Mouse (Mus musculus) neural tube, embryonic 15.5 days (tissue): ENCODE measurements around the gene Caskin1. TPM values are rescaled to one million over a fixed set of nuclear protein-coding genes. Genes with fewer than 3 reads are reported as not detected.

Experiments used
- ATAC-seq: fragments of 200-750 bp; cut with Nextera tagmentation; 2 replicates; pipeline ENCODE4 v1.8.0; 2017; ENCODE audit warnings: mild to moderate bottlenecking, moderate TSS enrichment, moderate library complexity; ENCODE audit not compliant: low FRiP score
- H3K27ac ChIP-seq: fragments of 300-500 bp; sonication (generic); replicated peaks from 2 replicates; pipeline ENCODE4 v1.5.1; 2015; ENCODE audit warnings: mild to moderate bottlenecking, inconsistent platforms
- H3K27me3 ChIP-seq: fragments of 300-500 bp; sonication (generic); replicated peaks from 2 replicates; pipeline ENCODE4 v1.6.1; 2015; ENCODE audit warnings: inconsistent platforms
- H3K36me3 ChIP-seq: fragments of 300-500 bp; sonication (generic); 2 replicates; pipeline ENCODE4 v1.6.1; 2015; ENCODE audit warnings: inconsistent platforms
- H3K4me1 ChIP-seq: fragments of 300-500 bp; sonication (generic); 2 replicates; pipeline ENCODE4 v1.6.1; 2015; ENCODE audit warnings: inconsistent platforms
- H3K4me2 ChIP-seq: fragments of 300-500 bp; sonication (generic); 2 replicates; pipeline ENCODE4 v1.6.1; 2015; ENCODE audit warnings: inconsistent platforms, mild to moderate bottlenecking, moderate library complexity
- H3K4me3 ChIP-seq: fragments of 300-500 bp; sonication (generic); replicated peaks from 2 replicates; pipeline ENCODE4 v1.5.1; 2015; ENCODE audit warnings: mild to moderate bottlenecking, inconsistent platforms
- H3K9ac ChIP-seq: fragments of 300-500 bp; sonication (generic); replicated peaks from 2 replicates; pipeline ENCODE4 v1.6.1; 2015; ENCODE audit warnings: mild to moderate bottlenecking, inconsistent platforms
- H3K9me3 ChIP-seq: fragments of 300-500 bp; sonication (generic); replicated peaks from 2 replicates; pipeline ENCODE4 v1.6.1; 2016; ENCODE audit warnings: inconsistent platforms
- WGBS: fragments of 180-500 bp; shearing (Covaris S2); methylation state at CpG from one replicate; pipeline ENCODE4 v1.1.7; 2015; ENCODE audit warnings: mixed read lengths; 5-methylcytosine and 5-hydroxymethylcytosine counted together
- polyA plus RNA-seq: library from polyadenylated mRNA; unstranded; fragments of >200 nt; fragmentation: Nextera tagmentation; extraction: Ambion mirVana; gene quantifications from 2 replicates; pipeline ENCODE4 v1.2.1, GENCODE M21; 2015

The Caskin1 gene
- polyA plus RNA-seq, 1 experiment from 2014 or later: 53.4 TPM

DNA sequence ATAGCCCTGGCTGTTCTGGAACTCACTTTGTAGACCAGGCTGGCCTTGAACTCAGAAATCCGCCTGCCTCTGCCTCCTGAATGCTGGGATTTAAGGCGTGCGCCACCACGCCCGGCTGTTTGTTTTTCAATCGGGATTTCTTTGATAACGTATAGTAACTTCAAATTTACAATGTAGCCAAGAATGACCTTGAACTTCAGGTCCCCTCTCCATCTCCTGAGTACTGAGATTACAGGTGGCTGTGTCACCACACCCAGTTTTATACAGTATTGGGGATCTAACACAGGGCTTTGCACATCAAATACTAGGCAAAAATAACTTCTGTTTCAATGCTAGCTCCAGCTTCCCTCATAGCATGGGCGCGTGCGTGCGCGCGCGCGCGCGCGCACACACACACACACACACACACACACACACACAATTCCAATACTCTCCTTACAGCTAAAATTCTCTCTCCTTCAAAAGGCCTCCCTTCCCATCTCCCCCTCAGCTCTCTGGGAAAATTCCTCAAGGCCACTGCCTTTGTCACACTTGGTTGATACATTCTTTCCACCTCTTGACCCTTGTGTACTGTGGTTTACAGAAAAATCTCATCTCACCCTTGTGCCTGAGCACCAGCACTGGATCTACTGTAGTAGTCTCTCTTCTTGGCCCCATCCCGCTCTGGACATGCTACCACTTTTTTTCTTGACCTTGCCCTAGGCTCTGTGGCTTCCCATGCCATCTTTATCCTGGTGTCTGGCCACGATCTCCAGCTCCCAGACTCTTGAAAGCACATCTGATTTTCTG, 7.2 kb upstream of the Caskin1 start:
- H3K4me3 ChIP-seq: no peak overlapping the region
- peaks cover 13% of the 10 kb centered on the region for H3K36me3 ChIP-seq
- H3K4me2 ChIP-seq: no peak overlapping the region
- peaks cover 33% of the 10 kb centered on the region for H3K4me1 ChIP-seq
- 96% methylated on average over 20 of the region's 20 CpGs for WGBS
- no peak for ATAC-seq
- no peaks in the 10 kb centered on the region for H3K9me3 ChIP-seq
- H3K9ac ChIP-seq: no peak overlapping the region
- no peak overlapping the region for H3K27ac ChIP-seq
- H3K27me3 ChIP-seq: no peaks in the 10 kb centered on the region

DNA sequence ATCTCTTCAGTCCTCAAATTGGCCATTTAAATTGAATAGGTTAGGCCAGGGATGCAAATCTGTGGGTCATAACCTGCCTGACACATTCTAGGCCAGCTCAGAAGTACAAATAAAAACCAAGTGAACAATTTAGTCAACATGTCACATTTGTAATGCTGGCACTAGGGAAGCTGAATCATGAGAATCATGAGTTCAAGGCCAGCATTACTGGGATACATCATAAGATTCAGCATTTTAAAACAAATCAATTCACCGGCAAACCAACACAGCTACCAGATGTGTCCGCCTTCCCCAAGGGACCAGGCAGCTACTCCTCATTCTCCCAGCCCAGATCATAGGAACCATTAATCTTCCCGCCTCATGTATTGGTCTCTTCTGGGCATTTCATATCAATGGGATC, 4.9 kb upstream of the Caskin1 start:
- no peak overlapping the region for H3K27ac ChIP-seq
- WGBS: 49% methylated on average over 3 of the region's 3 CpGs
- ATAC-seq: no peak

DNA sequence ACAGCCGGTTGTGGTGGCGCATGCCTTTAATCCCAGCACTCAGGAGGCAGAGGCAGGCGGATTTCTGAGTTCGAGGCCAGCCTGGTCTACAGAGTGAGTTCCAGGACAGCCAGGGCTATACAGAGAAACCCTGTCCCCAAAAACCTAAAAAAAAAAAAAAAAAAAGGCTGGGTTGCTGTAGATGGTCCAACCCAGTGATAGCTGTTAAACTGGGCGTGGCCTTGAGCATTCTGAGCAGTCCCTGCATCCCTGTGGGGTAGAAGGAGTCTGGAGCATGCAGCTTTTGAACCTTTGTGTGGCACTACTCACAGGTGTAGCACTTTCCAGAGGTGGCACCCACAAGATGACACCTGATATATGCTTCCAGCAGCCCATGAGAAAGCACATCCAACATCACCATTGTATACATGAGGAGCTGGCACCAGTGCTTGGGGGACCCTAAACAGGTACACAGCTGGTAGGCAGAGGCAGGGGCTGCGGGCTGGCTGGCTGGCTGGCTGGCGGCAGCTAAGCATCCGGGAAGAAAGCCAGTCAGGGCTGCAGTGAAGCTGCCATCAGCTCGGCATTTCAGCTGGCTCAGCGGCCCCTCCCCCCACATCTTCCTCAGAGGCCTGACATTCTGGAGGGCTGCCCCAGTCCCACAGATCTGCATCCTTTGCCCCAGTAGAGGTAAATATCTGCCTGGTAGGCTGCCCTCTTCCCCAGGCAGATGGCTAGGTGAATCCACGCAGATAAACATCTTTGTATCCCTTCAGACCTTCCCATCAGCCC, 3.1 kb upstream of the Caskin1 start:
- WGBS: 44% methylated on average over 11 of the region's 11 CpGs
- Histone ChIP-seq H3K9ac (0 out of 2 replicates have a peak overlapping the region, but pooled peaks have one; percentile 14), H3K27ac (peak overlapping the region; percentile 78), H3K36me3 (no peaks in the 10 kb centered on the region), H3K4me3 (no peak overlapping the region), H3K9me3 (no peaks in the 10 kb centered on the region), H3K4me2 (no peak overlapping the region), H3K4me1 (peaks cover 32% of the 10 kb centered on the region), H3K27me3 (no peaks in the 10 kb centered on the region)
- ATAC-seq: no peak

More for the DNA sequence above, 4.9 kb upstream of the Caskin1 start:
- peaks cover 27% of the 10 kb centered on the region for H3K4me1 ChIP-seq
- no peaks in the 10 kb centered on the region for H3K9me3 ChIP-seq
- H3K9ac ChIP-seq: no peak overlapping the region
- H3K27me3 ChIP-seq: no peaks in the 10 kb centered on the region
- no peaks in the 10 kb centered on the region for H3K36me3 ChIP-seq
- no peak overlapping the region for H3K4me2 ChIP-seq
- H3K4me3 ChIP-seq: no peak overlapping the region

DNA sequence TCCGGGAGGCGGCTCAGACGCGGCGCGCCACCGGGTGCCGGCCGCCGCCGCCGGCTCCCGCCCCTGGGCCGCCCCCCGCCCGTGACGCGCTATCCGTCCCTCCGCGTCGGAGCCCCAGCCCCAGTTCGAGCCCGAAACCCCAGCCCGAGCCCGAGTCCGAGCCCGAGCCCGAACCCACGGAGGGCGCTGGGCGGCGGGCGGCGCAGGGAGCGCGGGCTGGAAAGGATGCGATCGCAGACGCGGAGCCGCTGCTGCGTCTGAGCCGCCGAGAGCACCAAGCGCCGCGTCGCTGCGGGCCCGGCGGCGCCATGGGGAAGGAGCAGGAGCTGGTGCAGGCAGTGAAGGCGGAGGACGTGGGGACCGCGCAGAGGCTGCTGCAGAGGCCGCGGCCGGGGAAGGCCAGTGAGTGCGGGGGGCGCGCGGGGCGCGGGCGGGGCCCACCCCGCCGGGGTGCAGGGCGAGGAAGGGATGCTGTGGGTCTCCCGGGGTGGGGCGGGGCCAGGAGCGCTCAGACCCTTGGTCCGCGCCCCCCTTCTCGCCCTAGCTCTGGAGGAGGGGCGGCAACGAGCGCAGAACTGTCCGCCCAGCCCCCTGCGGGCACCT, 362 bp downstream of the Caskin1 start:
- no peaks in the 10 kb centered on the region for H3K9me3 ChIP-seq
- peak overlapping the region; percentile 95 for H3K4me3 ChIP-seq
- H3K4me2 ChIP-seq: peak overlapping the region; percentile 87
- peak overlapping the region; percentile 96 for H3K27ac ChIP-seq
- under 1% methylated on average over 58 of the region's 81 CpGs for WGBS
- peak overlapping the region; percentile 98 for H3K9ac ChIP-seq
- H3K4me1 ChIP-seq: peaks cover 51% of the 10 kb centered on the region
- H3K36me3 ChIP-seq: no peaks in the 10 kb centered on the region
- no peaks in the 10 kb centered on the region for H3K27me3 ChIP-seq
- peak; percentile 84 for ATAC-seq

DNA sequence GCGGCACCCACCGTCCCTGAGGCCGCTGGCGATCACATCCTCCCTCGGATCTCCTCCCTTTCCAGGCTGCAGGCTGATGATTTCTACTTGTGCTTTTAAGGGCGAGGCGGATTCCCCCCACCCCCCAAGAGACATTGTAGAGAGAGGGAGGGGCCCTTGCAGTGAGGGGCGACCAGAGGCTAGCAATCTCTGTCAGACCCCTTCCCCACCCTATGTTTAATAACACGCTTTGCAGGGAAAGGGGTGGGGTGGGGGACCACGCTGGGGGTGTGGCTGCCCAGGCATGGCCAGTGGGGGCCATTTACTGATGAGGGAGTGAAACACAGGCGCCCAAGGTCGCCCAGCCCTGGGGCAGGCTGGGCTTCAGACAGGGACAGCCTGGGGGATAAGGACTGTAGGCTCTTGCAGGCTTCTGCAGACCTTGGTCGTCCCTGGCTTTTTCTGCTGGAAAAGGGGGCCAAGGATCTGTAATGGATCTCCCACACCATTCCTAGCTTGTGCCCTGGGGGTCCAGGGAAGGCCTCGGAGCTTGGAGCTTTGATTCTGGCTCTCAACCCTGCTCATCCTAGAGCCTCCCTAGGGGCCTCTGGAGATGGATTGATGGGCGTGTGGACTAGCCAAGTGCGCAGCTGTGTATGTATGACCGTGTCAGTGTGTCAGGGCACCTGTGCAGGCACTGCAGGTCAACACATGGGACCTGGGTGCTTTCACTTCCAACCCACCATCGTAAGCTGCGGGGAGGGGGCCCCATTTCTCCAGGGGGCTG, 1.0 kb downstream of the Caskin1 start:
- Histone ChIP-seq H3K4me2 (peak overlapping the region; percentile 87), H3K4me1 (peaks cover 54% of the 10 kb centered on the region), H3K9me3 (no peaks in the 10 kb centered on the region), H3K27me3 (no peaks in the 10 kb centered on the region), H3K36me3 (no peaks in the 10 kb centered on the region), H3K27ac (peak overlapping the region; percentile 96), H3K4me3 (peak overlapping the region; percentile 95), H3K9ac (peak overlapping the region; percentile 98)
- ATAC-seq: peak; percentile 48
- WGBS: 8% methylated on average over 19 of the region's 19 CpGs

DNA sequence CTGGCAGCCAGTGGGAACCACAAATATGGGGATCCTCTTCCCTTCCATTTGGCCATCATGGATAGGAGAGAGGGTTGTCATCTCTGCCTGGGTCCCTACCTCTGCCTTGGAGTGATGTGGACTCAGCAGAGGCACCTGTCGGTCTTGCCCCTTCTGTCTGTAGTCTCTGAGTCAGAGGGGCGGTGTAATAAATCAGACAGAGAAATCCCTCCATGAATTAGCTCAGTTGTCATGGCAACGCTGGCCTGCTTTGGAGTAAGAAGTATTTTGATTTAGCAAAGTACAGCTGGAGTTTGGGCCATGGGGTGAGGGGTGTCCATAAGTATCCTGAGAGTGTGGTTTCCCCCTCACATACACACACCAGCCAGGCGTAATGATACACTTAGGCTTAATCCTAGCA, 2.0 kb downstream of the Caskin1 start:
- peak overlapping the region; percentile 95 for H3K4me3 ChIP-seq
- WGBS: 68% methylated on average over 4 of the region's 4 CpGs
- H3K27ac ChIP-seq: peak overlapping the region; percentile 96

DNA sequence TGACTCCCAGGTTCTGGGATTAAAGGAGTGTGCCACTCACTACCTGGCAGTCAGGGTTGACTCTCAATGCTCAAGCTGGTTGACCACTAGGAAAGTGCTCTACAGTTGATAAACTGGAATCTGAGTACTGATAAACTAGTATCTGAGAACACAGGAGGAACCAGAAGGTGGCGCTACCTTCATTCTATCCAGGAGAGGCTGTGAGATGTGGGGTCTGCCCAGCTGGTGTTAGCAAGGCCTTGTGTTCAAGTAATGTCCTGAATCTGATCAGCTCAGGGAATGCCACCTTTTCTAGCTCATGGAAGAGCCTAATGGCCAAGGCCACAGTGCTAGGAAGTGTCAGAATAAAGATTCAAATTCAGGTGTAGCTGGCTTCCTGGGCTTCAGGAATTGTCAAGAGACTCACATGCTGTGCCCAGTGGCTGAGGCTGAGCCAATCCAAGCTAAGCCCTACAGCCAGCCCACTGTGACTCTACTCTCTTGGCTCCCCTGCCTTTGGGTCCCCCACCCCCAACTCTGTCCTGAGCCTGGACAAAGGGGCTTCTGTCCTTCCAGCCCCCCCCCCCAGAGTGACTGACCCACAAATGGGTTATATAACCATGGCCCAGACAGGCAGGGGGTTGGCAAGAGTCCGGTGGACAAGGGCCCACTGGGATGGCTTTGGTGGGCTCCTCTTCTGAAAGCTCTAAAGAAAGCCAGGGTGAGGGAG, 6.4 kb downstream of the Caskin1 start:
- no peak overlapping the region for H3K9ac ChIP-seq
- H3K4me2 ChIP-seq: no peak overlapping the region
- peak; percentile 63 for ATAC-seq
- no peaks in the 10 kb centered on the region for H3K27me3 ChIP-seq
- 39% methylated on average over 2 of the region's 2 CpGs for WGBS
- H3K36me3 ChIP-seq: peaks cover 39% of the 10 kb centered on the region
- H3K27ac ChIP-seq: peak overlapping the region; percentile 41; the same call in 1 of the 2 replicates
- H3K4me1 ChIP-seq: peaks cover 40% of the 10 kb centered on the region
- no peaks in the 10 kb centered on the region for H3K9me3 ChIP-seq
- no peak overlapping the region for H3K4me3 ChIP-seq

More for the DNA sequence above, 2.0 kb downstream of the Caskin1 start:
- Histone ChIP-seq H3K4me2 (peak overlapping the region; percentile 87), H3K36me3 (no peaks in the 10 kb centered on the region), H3K27me3 (no peaks in the 10 kb centered on the region), H3K4me1 (peaks cover 60% of the 10 kb centered on the region), H3K9ac (peak overlapping the region; percentile 98), H3K9me3 (no peaks in the 10 kb centered on the region)
- ATAC-seq: no peak

DNA sequence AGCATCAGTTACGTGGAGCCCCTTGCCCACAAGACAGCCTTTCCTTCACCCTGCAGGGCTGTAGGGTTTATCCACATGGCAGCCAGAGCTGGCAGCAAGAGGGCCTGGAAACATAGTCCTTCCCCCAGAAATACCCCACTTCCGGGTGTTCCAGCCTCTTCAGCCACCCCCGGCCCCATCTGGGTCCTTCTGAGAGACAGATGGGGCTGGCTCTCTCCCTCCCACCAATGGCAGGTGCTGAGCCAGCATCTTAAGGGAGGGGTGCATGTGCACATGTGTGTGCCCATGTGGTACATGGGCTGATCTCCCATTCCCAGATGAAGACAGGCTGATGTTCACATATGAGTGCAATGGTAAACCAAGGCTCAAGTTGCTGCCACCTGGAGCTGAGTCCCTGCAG, 7.0 kb downstream of the Caskin1 start:
- H3K9me3 ChIP-seq: no peaks in the 10 kb centered on the region
- H3K9ac ChIP-seq: no peak overlapping the region
- 74% methylated on average over 3 of the region's 3 CpGs for WGBS
- ATAC-seq: no peak
- H3K36me3 ChIP-seq: peaks cover 43% of the 10 kb centered on the region
- peaks cover 33% of the 10 kb centered on the region for H3K4me1 ChIP-seq
- no peak overlapping the region for H3K4me3 ChIP-seq
- H3K4me2 ChIP-seq: no peak overlapping the region
- H3K27ac ChIP-seq: peak overlapping the region; percentile 41; the same call in 1 of the 2 replicates
- no peaks in the 10 kb centered on the region for H3K27me3 ChIP-seq

DNA sequence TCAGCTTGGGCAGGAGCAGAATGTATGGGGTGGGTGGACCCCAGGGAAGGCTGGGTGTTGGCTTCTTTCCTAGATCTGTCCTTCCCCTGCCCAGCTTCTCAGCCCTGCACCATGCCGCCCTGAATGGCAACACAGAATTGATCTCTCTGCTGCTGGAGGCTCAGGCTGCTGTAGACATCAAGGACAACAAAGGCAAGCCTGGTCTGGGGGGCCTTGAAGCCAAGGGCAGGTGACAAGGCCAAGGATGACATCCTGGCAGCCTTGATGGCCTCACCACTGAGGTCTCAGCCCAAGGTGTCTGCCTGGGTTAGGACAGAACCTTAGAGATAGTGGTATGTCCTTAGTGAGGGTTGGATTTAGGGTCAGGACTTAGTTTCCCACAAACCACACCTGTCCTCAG, 7.6 kb downstream of the Caskin1 start:
- Histone ChIP-seq H3K36me3 (peaks cover 49% of the 10 kb centered on the region), H3K4me1 (peaks cover 27% of the 10 kb centered on the region), H3K4me2 (no peak overlapping the region), H3K27me3 (no peaks in the 10 kb centered on the region), H3K9ac (no peak overlapping the region), H3K27ac (no peak overlapping the region), H3K4me3 (no peak overlapping the region), H3K9me3 (no peaks in the 10 kb centered on the region)
- 67% methylated on average over 1 of the region's 1 CpGs for WGBS
- ATAC-seq: no peak

DNA sequence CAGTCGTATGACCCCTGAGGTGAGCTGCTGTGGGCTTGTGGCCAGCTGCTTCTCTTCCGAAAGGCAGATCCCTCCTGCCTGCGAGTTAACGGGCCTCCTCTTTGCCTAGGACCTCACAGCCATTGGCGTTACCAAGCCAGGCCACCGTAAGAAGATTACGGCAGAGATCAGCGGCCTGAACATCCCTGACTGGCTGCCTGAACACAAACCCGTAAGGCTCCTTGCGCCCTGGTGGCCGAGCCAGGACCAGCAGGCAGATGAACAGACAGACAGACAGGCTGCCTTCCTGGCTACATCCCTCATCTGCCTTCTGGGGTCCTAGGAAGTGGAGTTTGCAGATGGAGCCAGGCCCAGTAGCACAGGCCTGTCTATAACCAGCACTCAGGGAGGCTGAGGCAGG, 13.8 kb downstream of the Caskin1 start:
- Histone ChIP-seq H3K9ac (no peak overlapping the region), H3K4me1 (peaks cover 2% of the 10 kb centered on the region), H3K4me2 (no peak overlapping the region), H3K27ac (no peak overlapping the region), H3K36me3 (peaks cover 94% of the 10 kb centered on the region), H3K9me3 (no peaks in the 10 kb centered on the region), H3K27me3 (no peaks in the 10 kb centered on the region), H3K4me3 (no peak overlapping the region)
- no peak for ATAC-seq
- WGBS: 49% methylated on average over 11 of the region's 11 CpGs

DNA sequence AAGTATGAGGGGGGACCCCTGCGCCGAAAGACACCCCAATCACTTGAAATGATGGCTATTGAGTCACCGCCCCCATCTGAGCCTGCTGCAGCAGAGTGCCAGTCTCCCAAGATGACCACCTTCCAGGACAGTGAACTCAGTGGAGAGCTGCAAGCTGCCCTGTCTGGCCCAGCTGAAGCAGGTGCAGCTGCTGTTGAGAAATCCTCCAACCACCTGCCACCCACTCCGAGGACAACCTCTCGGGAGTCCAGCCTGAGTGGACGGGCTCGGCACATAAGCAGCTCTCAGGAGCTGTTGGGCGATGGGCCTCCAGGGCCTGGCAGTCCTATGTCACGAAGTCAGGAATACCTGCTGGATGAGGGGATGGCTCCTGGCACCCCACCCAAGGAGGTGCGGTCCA, 15.7 kb downstream of the Caskin1 start:
- Histone ChIP-seq H3K4me3 (no peak overlapping the region), H3K4me2 (no peak overlapping the region), H3K9me3 (no peaks in the 10 kb centered on the region), H3K27me3 (no peaks in the 10 kb centered on the region), H3K4me1 (peaks cover 4% of the 10 kb centered on the region), H3K36me3 (peaks cover 93% of the 10 kb centered on the region), H3K27ac (no peak overlapping the region), H3K9ac (no peak overlapping the region)
- ATAC-seq: no peak
- 90% methylated on average over 10 of the region's 10 CpGs for WGBS
